Mouse (Mus musculus) layer of hippocampus, adult 9-10 months (tissue): Measurements from ENCODE around the gene Il4i1.
A peak's percentile ranks its signal among the peaks of the same experiment; 100 is the strongest.
"Not testable (repeated sequence)": the region's sequence is repeated elsewhere in the genome, so short reads cannot be mapped to it uniquely, and the experiment has no call there.

Source experiments
- DNase-seq: peaks from one replicate; pipeline ENCODE4 v3.0.0; 2022; ENCODE audit warnings: low spot score

Il4i1 gene

GRCm38 (mm10) chr7:44864595-44865542 lies 48.7 kb downstream of the Il4i1 start:
- no peak for DNase-seq

GRCm38 (mm10) chr7:44866276-44867009 lies 50.3 kb downstream of the Il4i1 start:
- no peak for DNase-seq

GRCm38 (mm10) chr7:44867010-44867702 lies 51.0 kb downstream of the Il4i1 start:
- DNase-seq = no peak

- DNase-seq = no peak
Observed at GRCm38 (mm10) chr7:44867802-44868201, 51.6 kb downstream of the Il4i1 start.

GRCm38 (mm10) chr7:44868465-44868864 lies 52.3 kb downstream of the Il4i1 start:
- DNase-seq = no peak

DNA sequence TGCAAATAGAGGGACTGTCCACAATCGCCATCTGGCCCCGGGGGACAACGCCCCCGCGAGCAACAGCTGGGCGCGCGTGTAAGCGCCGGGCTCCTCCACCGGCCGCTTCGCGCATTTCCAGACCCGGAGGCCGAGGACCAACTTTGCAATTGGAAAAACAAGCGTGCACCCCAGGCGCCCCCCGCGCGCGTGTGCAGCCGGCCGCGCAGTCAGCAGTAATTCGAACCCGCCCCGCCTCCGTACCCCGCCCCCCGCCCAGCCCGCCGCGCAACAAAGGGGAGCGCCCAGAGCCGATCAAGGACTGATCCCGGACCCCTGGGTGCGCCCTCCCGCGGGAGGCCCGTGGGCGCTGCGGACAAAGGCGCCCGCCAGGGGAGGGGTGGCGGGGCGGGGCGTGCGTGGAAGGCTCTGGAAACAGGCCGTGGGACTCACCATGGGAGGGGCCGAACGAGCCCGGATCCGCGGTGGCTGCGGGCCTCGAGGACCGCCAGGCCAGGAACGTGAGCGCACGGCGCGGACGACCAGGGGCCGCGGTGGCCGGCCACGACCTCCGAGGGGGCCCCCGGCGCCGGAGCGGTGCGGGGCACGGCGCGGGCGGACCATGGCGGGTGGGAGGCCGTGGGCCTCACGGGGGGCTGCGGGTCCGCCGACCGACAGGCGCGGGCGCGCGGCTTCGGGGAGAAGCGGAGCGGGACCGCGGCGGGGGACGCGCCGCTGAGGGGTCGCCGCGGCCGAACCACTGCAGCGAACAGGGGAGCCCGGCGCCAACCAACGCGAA lies 52.9 kb downstream of the Il4i1 start:
- no peak for DNase-seq

- DNase-seq = peak; percentile 92
Observed at GRCm38 (mm10) chr7:44869697-44870528, 53.7 kb downstream of the Il4i1 start, which contains the start of gene Ptov1. Ptov1 (minus strand) TSS chr7:44869788.

DNA sequence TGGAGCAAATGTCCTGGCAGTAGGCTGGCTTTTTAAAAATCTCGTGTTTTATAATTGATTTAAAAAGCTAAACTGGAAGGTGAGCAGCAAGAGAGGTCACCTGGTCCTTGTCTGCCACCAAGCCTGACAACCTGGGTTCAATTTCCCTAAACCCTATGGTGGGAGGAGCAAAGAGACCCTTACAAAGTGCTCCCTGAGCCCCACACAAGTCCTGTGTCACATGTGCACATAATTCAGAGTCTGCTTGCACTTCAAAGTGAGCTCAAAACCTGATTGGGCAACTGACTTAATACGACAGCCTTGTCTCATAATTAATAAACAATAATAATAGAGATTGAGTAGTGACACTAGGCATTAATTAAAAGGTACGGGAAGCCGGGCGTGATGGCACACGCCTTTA lies 54.4 kb downstream of the Il4i1 start:
- no peak for DNase-seq

GRCm38 (mm10) chr7:44871181-44871580 lies 55.0 kb downstream of the Il4i1 start:
- DNase-seq = no peak

DNA sequence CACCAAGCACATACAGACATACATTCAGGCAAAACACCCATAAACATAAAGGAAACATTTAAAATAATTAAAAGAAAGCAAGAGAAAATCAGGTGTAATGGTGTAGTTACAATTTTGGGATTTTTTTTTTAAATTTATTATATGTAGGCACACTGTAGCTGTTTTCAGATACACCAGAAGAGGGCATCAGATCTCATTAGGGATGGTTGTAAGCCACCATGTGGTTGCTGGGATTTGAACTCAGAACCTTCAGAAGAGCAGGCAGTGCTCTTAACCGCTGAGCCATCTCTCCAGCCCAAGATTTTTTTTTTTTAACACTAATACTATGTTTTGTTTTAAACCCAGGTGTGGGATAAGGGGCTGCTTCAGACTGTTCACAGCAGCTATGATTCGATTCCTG lies 55.6 kb downstream of the Il4i1 start:
- not testable (repeated sequence) for DNase-seq

DNA sequence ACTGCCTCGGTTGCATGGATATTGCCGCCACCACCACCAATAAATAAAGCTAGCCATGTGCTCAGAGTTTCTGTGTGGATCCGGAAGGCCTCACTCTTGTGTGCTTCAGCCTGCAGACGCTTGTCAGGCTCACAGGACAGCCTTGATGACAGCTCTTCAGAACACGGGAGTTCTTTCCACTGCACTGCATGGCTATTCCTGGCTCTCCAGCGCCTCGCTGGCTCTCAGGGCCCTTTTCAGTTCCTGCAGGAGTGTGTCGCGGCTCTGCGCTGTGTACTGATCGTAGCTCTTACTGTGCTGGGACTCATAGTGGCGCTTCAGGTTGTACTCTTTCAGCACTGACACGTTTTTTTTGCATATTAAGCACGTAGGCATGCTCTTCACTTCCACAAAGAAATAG lies 61.6 kb downstream of the Il4i1 start:
- no peak for DNase-seq

DNA sequence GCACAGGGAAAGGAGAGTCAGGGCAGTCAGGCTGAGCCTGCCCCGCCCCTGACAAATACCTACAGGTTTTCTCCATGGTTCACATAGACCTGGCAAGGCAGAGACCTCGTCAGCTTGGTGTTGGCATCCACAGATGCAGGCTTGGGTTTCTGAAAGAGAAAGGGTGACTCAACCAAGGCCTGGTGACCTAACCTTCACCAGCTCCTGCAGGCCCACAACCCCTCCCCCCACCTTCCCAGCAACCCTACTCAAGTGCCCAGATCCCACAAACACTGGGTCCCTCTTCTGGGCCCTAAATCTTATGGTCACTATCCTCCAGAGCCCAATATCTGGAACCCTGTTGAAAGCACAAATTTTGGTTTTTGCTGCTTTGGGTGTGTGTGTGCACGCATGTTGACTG lies 66.8 kb downstream of the Il4i1 start:
- no peak for DNase-seq

DNA sequence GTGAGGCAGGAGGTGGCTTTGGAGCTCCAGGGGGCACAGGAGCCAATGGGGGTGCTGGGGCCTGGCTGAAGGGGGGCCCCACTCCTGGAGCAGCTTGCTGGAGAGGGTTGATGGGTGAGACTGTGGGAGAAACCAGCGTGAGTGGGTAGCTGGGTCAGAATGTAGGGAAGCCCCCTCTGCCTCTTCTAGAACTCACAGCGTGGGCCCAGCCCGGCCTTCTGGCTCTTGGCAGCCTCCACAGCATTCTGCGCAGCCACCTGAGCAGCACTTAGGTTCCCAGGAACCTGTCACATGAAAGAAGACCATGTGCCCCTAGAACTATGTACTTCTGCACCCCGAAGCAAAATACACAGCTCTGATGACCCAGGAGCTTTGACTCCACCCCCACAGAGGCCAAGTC lies 68.5 kb downstream of the Il4i1 start:
- DNase-seq = no peak

GRCm38 (mm10) chr7:44886964-44887363 lies 70.8 kb downstream of the Il4i1 start:
- no peak for DNase-seq

GRCm38 (mm10) chr7:44888256-44889105 lies 72.3 kb downstream of the Il4i1 start:
- DNase-seq = no peak

DNA sequence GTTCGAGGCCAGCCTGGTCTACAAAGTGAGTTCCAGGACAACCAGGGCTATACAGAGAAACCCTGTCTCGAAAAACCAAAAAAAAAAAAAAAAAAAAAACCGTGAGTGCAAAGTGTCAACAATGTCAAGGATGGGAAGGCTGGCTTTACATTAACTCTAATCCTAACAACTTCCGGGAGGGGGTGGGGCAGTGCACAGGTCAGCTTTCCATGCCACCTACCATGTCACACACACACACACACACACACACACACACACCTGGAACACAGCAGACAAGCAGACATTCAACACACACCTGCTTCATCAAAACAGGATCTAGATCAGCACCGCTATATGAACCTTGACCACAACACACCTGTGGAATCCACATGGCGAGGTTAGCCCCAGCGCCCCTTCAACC lies 74.0 kb downstream of the Il4i1 start:
- no peak for DNase-seq
